Mouse (Mus musculus) 3T3-L1 (cell line): Measurements from ENCODE around the gene Gm11444.

ENCODE experiments used
- DNase-seq: peaks from one replicate; pipeline ENCODE4 v3.0.0-alpha.2; 2015; ENCODE audit warnings: low read depth, low spot score

Gm11444 gene

GRCm38 (mm10) chr11:85814678-85815077, 35.5 kb downstream of the Gm11444 start:
- DNase-seq: no peak

GRCm38 (mm10) chr11:85812201-85812966, 37.7 kb downstream of the Gm11444 start:
- no peak for DNase-seq

GRCm38 (mm10) chr11:85811676-85812075, 38.5 kb downstream of the Gm11444 start:
- DNase-seq: no peak

- no peak for DNase-seq
Measured at GRCm38 (mm10) chr11:85811229-85811628, 38.9 kb downstream of the Gm11444 start.

GRCm38 (mm10) chr11:85807353-85807752, 42.8 kb downstream of the Gm11444 start:
- no peak for DNase-seq

GRCm38 (mm10) chr11:85805779-85806178, 44.4 kb downstream of the Gm11444 start:
- DNase-seq: no peak

- DNase-seq: no peak
Measured at GRCm38 (mm10) chr11:85804048-85804447, 46.1 kb downstream of the Gm11444 start.

- no peak for DNase-seq
Measured at GRCm38 (mm10) chr11:85800380-85800779, 49.8 kb downstream of the Gm11444 start.

GRCm38 (mm10) chr11:85799856-85800255, 50.3 kb downstream of the Gm11444 start:
- DNase-seq: no peak

- DNase-seq: no peak
Measured at GRCm38 (mm10) chr11:85799456-85799855, 50.7 kb downstream of the Gm11444 start.
